Mouse (Mus musculus): ENCODE data around the gene Setd4. TPM values are rescaled to one million over a fixed set of nuclear protein-coding genes. Genes with fewer than 3 reads are reported as not detected.
A peak's percentile ranks its signal among the peaks of the same experiment; 100 is the strongest.

The Setd4 gene
- polyA plus RNA-seq, 1 experiment from 2014 or later, result 15.8 TPM

GRCm38 (mm10) chr16:93610961-93611360 is 7.1 kb upstream of the Setd4 start:
- 96% methylated on average over 4 of the region's 4 CpGs for WGBS
- H3K27me3 ChIP-seq (replicated peaks; ENCODE audit: control insufficient read depth, insufficient read depth, low read length), result no peaks in the 10 kb centered on the region
- peaks cover 10% of the 10 kb centered on the region for H3K4me1 ChIP-seq (ENCODE audit: control insufficient read depth, insufficient read depth, low read depth, low read length)
- H3K9me3 ChIP-seq (ENCODE audit: control insufficient read depth, low read length), result no peaks in the 10 kb centered on the region
- H3K9ac ChIP-seq (ENCODE audit: low read depth, low read length), result no peak overlapping the region
- H3K36me3 ChIP-seq (ENCODE audit: control insufficient read depth, insufficient read depth, low read length), result peaks cover 3% of the 10 kb centered on the region
- no peak overlapping the region for H3K27ac ChIP-seq (ENCODE audit: low read depth, low read length)
- no peak for ATAC-seq
- H3K4me3 ChIP-seq (ENCODE audit: low read length), result no peak overlapping the region
- H3K4me2 ChIP-seq (ENCODE audit: low read length), result no peak overlapping the region

- WGBS, result 97% methylated on average over 4 of the region's 4 CpGs
- no peaks in the 10 kb centered on the region for H3K27me3 ChIP-seq (replicated peaks; ENCODE audit: control insufficient read depth, insufficient read depth, low read length)
- H3K4me2 ChIP-seq (ENCODE audit: low read length), result no peak overlapping the region
- no peak overlapping the region for H3K4me3 ChIP-seq (ENCODE audit: low read length)
- peaks cover 11% of the 10 kb centered on the region for H3K4me1 ChIP-seq (ENCODE audit: control insufficient read depth, insufficient read depth, low read depth, low read length)
- ATAC-seq, result no peak
- no peak overlapping the region for H3K9ac ChIP-seq (ENCODE audit: low read depth, low read length)
- peaks cover 3% of the 10 kb centered on the region for H3K36me3 ChIP-seq (ENCODE audit: control insufficient read depth, insufficient read depth, low read length)
- H3K9me3 ChIP-seq (ENCODE audit: control insufficient read depth, low read length), result no peaks in the 10 kb centered on the region
- no peak overlapping the region for H3K27ac ChIP-seq (ENCODE audit: low read depth, low read length)
Measured at GRCm38 (mm10) chr16:93609796-93610195, 5.9 kb upstream of the Setd4 start.

GRCm38 (mm10) chr16:93608731-93609130 is 4.9 kb upstream of the Setd4 start:
- no peak for ATAC-seq
- H3K36me3 ChIP-seq (ENCODE audit: control insufficient read depth, insufficient read depth, low read length), result peaks cover 3% of the 10 kb centered on the region
- H3K27me3 ChIP-seq (replicated peaks; ENCODE audit: control insufficient read depth, insufficient read depth, low read length), result no peaks in the 10 kb centered on the region
- no peaks in the 10 kb centered on the region for H3K9me3 ChIP-seq (ENCODE audit: control insufficient read depth, low read length)
- peak overlapping the region; percentile 72 for H3K4me3 ChIP-seq (ENCODE audit: low read length)
- peaks cover 18% of the 10 kb centered on the region for H3K4me1 ChIP-seq (ENCODE audit: control insufficient read depth, insufficient read depth, low read depth, low read length)
- peak overlapping the region; percentile 92 for H3K4me2 ChIP-seq (ENCODE audit: low read length)
- no peak overlapping the region for H3K9ac ChIP-seq (ENCODE audit: low read depth, low read length)
- WGBS, result 70% methylated on average over 8 of the region's 8 CpGs
- H3K27ac ChIP-seq (ENCODE audit: low read depth, low read length), result no peak overlapping the region

GRCm38 (mm10) chr16:93607669-93608101 is 3.8 kb upstream of the Setd4 start:
- Histone ChIP-seq H3K4me1 (ENCODE audit: control insufficient read depth, insufficient read depth, low read depth, low read length) (peaks cover 21% of the 10 kb centered on the region), H3K36me3 (ENCODE audit: control insufficient read depth, insufficient read depth, low read length) (peaks cover 3% of the 10 kb centered on the region), H3K4me3 (ENCODE audit: low read length) (peak overlapping the region; percentile 72), H3K27ac (ENCODE audit: low read depth, low read length) (peak overlapping the region; percentile 84), H3K27me3 (replicated peaks; ENCODE audit: control insufficient read depth, insufficient read depth, low read length) (no peaks in the 10 kb centered on the region), H3K4me2 (ENCODE audit: low read length) (peak overlapping the region; percentile 92), H3K9ac (ENCODE audit: low read depth, low read length) (peak overlapping the region; percentile 87), H3K9me3 (ENCODE audit: control insufficient read depth, low read length) (no peaks in the 10 kb centered on the region)
- peak; percentile 37 for ATAC-seq
- under 1% methylated on average over 32 of the region's 32 CpGs for WGBS

- no peaks in the 10 kb centered on the region for H3K9me3 ChIP-seq (ENCODE audit: control insufficient read depth, low read length)
- H3K9ac ChIP-seq (ENCODE audit: low read depth, low read length), result no peak overlapping the region
- no peak for ATAC-seq
- H3K4me3 ChIP-seq (ENCODE audit: low read length), result no peak overlapping the region
- no peak overlapping the region for H3K4me2 ChIP-seq (ENCODE audit: low read length)
- no peaks in the 10 kb centered on the region for H3K27me3 ChIP-seq (replicated peaks; ENCODE audit: control insufficient read depth, insufficient read depth, low read length)
- peaks cover 21% of the 10 kb centered on the region for H3K4me1 ChIP-seq (ENCODE audit: control insufficient read depth, insufficient read depth, low read depth, low read length)
- peaks cover 2% of the 10 kb centered on the region for H3K36me3 ChIP-seq (ENCODE audit: control insufficient read depth, insufficient read depth, low read length)
- 92% methylated on average over 7 of the region's 7 CpGs for WGBS
- H3K27ac ChIP-seq (ENCODE audit: low read depth, low read length), result no peak overlapping the region
Measured at GRCm38 (mm10) chr16:93606146-93606545, 2.3 kb upstream of the Setd4 start.

GRCm38 (mm10) chr16:93605553-93605952 is 1.7 kb upstream of the Setd4 start, which contains the start of gene Cbr1:
TSS of gene Cbr1 (plus strand) at chr16:93605853.
- Histone ChIP-seq H3K4me2 (ENCODE audit: low read length) (peak within 1 kb of the TSS; percentile 98), H3K4me1 (ENCODE audit: control insufficient read depth, insufficient read depth, low read depth, low read length) (peaks cover 21% of the 10 kb centered on the region), H3K9ac (ENCODE audit: low read depth, low read length) (peak within 1 kb of the TSS; percentile 76; the same call in 1 of the 2 replicates), H3K27me3 (replicated peaks; ENCODE audit: control insufficient read depth, insufficient read depth, low read length) (no peaks in the 10 kb centered on the region), H3K27ac (ENCODE audit: low read depth, low read length) (peak within 1 kb of the TSS; percentile 94), H3K9me3 (ENCODE audit: control insufficient read depth, low read length) (no peaks in the 10 kb centered on the region), H3K36me3 (ENCODE audit: control insufficient read depth, insufficient read depth, low read length) (no peaks in the 10 kb centered on the region; the same call in 1 of the 2 replicates), H3K4me3 (ENCODE audit: low read length) (peak within 1 kb of the TSS; percentile 56)
- WGBS, result 46% methylated on average over 4 of the region's 4 CpGs
- no peak for ATAC-seq

GRCm38 (mm10) chr16:93604481-93604969 is 662 bp upstream of the Setd4 start:
- Histone ChIP-seq H3K36me3 (ENCODE audit: control insufficient read depth, insufficient read depth, low read length) (no peaks in the 10 kb centered on the region), H3K4me2 (ENCODE audit: low read length) (peak overlapping the region; percentile 98), H3K9me3 (ENCODE audit: control insufficient read depth, low read length) (no peaks in the 10 kb centered on the region), H3K27me3 (replicated peaks; ENCODE audit: control insufficient read depth, insufficient read depth, low read length) (no peaks in the 10 kb centered on the region), H3K4me1 (ENCODE audit: control insufficient read depth, insufficient read depth, low read depth, low read length) (peaks cover 21% of the 10 kb centered on the region), H3K27ac (ENCODE audit: low read depth, low read length) (peak overlapping the region; percentile 94), H3K4me3 (ENCODE audit: low read length) (peak overlapping the region; percentile 56), H3K9ac (ENCODE audit: low read depth, low read length) (peak overlapping the region; percentile 76)
- no peak for ATAC-seq
- 3% methylated on average over 16 of the region's 16 CpGs for WGBS

- no peak overlapping the region for H3K4me3 ChIP-seq (ENCODE audit: low read length)
- no peak for ATAC-seq
Measured at GRCm38 (mm10) chr16:93599461-93599860, 4.4 kb downstream of the Setd4 start.

GRCm38 (mm10) chr16:93597551-93597950 is 6.3 kb downstream of the Setd4 start:
- Histone ChIP-seq H3K9me3 (ENCODE audit: control insufficient read depth, low read length) (no peaks in the 10 kb centered on the region), H3K27ac (ENCODE audit: low read depth, low read length) (no peak overlapping the region), H3K4me1 (ENCODE audit: control insufficient read depth, insufficient read depth, low read depth, low read length) (no peaks in the 10 kb centered on the region), H3K9ac (ENCODE audit: low read depth, low read length) (no peak overlapping the region), H3K4me3 (ENCODE audit: low read length) (no peak overlapping the region), H3K4me2 (ENCODE audit: low read length) (no peak overlapping the region), H3K36me3 (ENCODE audit: control insufficient read depth, insufficient read depth, low read length) (peaks cover 25% of the 10 kb centered on the region), H3K27me3 (replicated peaks; ENCODE audit: control insufficient read depth, insufficient read depth, low read length) (no peaks in the 10 kb centered on the region)
- WGBS, result 94% methylated on average over 9 of the region's 9 CpGs
- no peak for ATAC-seq

More at GRCm38 (mm10) chr16:93599461-93599860, 4.4 kb downstream of the Setd4 start:
- H3K36me3 ChIP-seq (ENCODE audit: control insufficient read depth, insufficient read depth, low read length), result peaks cover 15% of the 10 kb centered on the region
- no peak overlapping the region for H3K4me2 ChIP-seq (ENCODE audit: low read length)
- H3K4me1 ChIP-seq (ENCODE audit: control insufficient read depth, insufficient read depth, low read depth, low read length), result peaks cover 7% of the 10 kb centered on the region
- H3K27ac ChIP-seq (ENCODE audit: low read depth, low read length), result no peak overlapping the region
- no peak overlapping the region for H3K9ac ChIP-seq (ENCODE audit: low read depth, low read length)
- no peaks in the 10 kb centered on the region for H3K27me3 ChIP-seq (replicated peaks; ENCODE audit: control insufficient read depth, insufficient read depth, low read length)
- WGBS, result 91% methylated on average over 6 of the region's 6 CpGs
- no peaks in the 10 kb centered on the region for H3K9me3 ChIP-seq (ENCODE audit: control insufficient read depth, low read length)

Data from hindbrain, embryonic 16.5 days (tissue).